Mouse (Mus musculus): Measurements from ENCODE around the gene Olfr67. TPM values are rescaled to one million over a fixed set of nuclear protein-coding genes. Genes with fewer than 3 reads are reported as not detected.
"Not testable (repeated sequence)": the region's sequence is repeated elsewhere in the genome, so short reads cannot be mapped to it uniquely, and the experiment has no call there.

Gene Olfr67
- total and polyA plus RNA-seq, 3 experiments = not detected

DNA sequence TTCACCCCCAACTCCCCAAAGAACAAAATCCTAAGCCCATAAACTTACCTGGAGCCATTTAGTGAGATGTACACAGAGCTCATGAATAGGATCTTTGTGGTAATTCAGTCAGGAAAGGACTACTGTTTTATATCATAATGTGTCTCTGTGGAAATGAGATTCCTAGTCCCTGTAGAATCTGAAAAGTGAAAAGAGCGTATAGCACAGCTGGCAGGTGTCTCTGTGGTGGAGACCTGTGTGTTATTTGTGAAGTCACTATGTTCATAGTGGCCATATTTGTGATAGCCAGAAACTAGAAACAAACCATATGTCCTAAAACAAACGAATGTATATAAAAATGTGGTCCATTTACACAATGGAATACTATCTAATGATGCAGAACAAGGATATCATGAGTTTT, 20.1 kb downstream of the Olfr67 start, which contains the start of gene Olfr69:
Gene Olfr69, minus strand, starts transcription at position 101 of the 400 bp plus-strand sequence.
- DNase-seq = no peak

DNA sequence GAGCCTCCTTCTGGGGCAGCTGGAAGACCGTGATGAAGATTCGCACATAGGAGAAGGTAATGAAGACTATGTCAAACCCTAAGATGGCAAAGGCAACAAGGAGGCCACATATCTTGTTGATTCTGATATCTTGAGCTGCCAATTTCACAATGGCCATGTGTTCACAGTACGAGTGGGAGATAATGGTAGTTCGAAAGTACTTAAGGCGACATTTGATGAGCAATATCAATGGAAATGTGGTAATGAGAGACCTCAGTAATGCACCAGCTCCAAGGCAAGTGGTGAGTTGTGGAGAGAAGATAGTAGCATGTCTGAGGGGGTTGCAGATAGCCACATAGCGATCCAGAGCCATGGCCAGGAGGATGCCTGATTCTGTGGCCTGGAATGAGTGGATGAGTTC, 23.9 kb downstream of the Olfr67 start:
- not testable (repeated sequence) for DNase-seq

DNA sequence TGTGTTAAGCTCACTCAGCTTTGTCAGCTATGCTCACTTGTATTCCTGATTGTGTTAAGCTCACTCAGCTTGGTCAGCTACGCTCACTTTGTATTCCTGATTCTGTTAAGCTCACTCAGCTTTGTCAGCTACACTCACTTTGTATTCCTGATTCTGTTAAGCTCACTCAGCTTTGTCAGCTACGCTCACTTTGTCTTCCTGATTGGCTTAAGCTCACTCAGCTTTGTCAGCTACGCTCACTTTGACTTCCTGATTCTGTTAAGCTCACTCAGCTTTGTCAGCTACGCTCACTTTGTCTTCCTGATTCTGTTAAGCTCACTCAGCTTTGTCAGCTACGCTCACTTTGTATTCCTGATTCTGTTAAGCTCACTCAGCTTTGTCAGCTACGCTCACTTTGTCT, 29.4 kb downstream of the Olfr67 start:
- not testable (repeated sequence) for DNase-seq

DNA sequence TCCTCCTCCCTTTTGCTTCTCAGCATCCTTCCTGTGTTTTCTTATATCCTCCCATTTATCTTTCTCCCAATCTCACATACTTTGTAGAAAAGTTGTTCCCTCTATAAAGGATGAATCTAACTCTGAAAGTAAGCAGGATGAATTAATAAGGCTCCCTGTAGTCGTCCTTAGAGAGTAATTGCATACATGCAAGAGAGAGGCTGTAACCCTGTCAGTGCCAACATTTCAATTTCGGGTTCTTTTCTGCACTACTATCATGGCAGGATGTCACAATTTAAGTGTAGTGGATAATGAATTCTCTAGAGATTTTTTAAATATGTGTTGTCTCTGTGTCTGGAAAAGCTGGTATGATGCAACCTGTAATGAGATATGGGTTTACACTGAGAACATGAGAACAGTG, 34.4 kb downstream of the Olfr67 start, which contains the start of gene Olfr630:
Gene Olfr630, minus strand, starts transcription at position 101 of the 400 bp plus-strand sequence.
- no peak for DNase-seq

DNA sequence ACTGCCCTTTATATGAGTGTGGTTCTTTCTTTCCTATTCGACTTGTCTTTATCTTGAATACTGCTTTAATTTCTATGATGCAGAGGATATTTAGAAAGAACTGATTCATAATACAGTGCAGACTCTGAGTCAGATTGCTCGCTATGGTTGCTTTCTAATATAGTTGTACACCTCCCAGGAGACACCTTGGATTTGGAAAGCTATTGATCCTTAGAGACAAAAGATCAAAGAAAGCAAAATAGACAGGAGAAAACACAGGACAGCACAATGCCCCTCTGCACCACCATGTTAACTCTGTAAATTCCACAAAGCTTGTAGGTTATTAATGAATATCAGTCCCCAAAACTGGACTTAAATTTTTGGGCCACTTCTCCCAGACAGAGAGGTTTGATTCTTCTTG, 46.8 kb downstream of the Olfr67 start, which contains the start of gene Olfr629:
Gene Olfr629, minus strand, starts transcription at position 101 of the 400 bp plus-strand sequence.
- DNase-seq = no peak

Other genes starting within 250 kb of the Olfr67 start
Only the 30 nearest of the 34 such genes appear.
- not detected for gene Olfr616, start 222.7 kb downstream of the Olfr67 start, total RNA-seq (2021)
- not detected in 2 replicates for gene Olfr616, start 222.7 kb downstream of the Olfr67 start, polyA plus RNA-seq (2012; rRNA removed)
- not detected for gene Olfr617, start 218.8 kb downstream of the Olfr67 start, total RNA-seq (2021)
- gene Olfr617, start 218.8 kb downstream of the Olfr67 start, polyA plus RNA-seq (2012; rRNA removed) = not detected in 2 replicates
- gene Olfr618, start 201.7 kb downstream of the Olfr67 start, total RNA-seq (2021) = not detected
- not detected in 2 replicates for gene Olfr618, start 201.7 kb downstream of the Olfr67 start, polyA plus RNA-seq (2012; rRNA removed)
- gene Olfr619, start 191.2 kb downstream of the Olfr67 start, total RNA-seq (2021) = not detected
- not detected in 2 replicates for gene Olfr619, start 191.2 kb downstream of the Olfr67 start, polyA plus RNA-seq (2012; rRNA removed)
- not detected for gene Olfr620, start 179.3 kb downstream of the Olfr67 start, total RNA-seq (2021)
- gene Olfr620, start 179.3 kb downstream of the Olfr67 start, polyA plus RNA-seq (2012; rRNA removed) = not detected in 2 replicates
- not detected for gene Olfr622, start 149.1 kb downstream of the Olfr67 start, total RNA-seq (2021)
- not detected in 2 replicates for gene Olfr622, start 149.1 kb downstream of the Olfr67 start, polyA plus RNA-seq (2012; rRNA removed)
- not detected for gene Olfr623, start 128.1 kb downstream of the Olfr67 start, total RNA-seq (2021)
- not detected in 2 replicates for gene Olfr623, start 128.1 kb downstream of the Olfr67 start, polyA plus RNA-seq (2012; rRNA removed)
- not detected for gene Olfr624, start 120.6 kb downstream of the Olfr67 start, total RNA-seq (2021)
- not detected in 2 replicates for gene Olfr624, start 120.6 kb downstream of the Olfr67 start, polyA plus RNA-seq (2012; rRNA removed)
- gene Olfr625-ps1, start 109.1 kb downstream of the Olfr67 start, total RNA-seq (2021) = not detected
- gene Olfr625-ps1, start 109.1 kb downstream of the Olfr67 start, polyA plus RNA-seq (2012; rRNA removed) = not detected in 2 replicates
- not detected for gene Olfr243, start 77.2 kb downstream of the Olfr67 start, total RNA-seq (2021)
- not detected in 2 replicates for gene Olfr243, start 77.2 kb downstream of the Olfr67 start, polyA plus RNA-seq (2012; rRNA removed)
- not detected for gene Olfr628, start 61.4 kb downstream of the Olfr67 start, total RNA-seq (2021)
- gene Olfr628, start 61.4 kb downstream of the Olfr67 start, polyA plus RNA-seq (2012; rRNA removed) = not detected in 2 replicates
- gene Olfr629, start 46.9 kb downstream of the Olfr67 start, total RNA-seq (2021) = not detected
- not detected in 2 replicates for gene Olfr629, start 46.9 kb downstream of the Olfr67 start, polyA plus RNA-seq (2012; rRNA removed)
- gene Olfr630, start 34.5 kb downstream of the Olfr67 start, total RNA-seq (2021) = not detected
- gene Olfr630, start 34.5 kb downstream of the Olfr67 start, polyA plus RNA-seq (2012; rRNA removed) = not detected in 2 replicates
- gene Olfr69, start 20.2 kb downstream of the Olfr67 start, total RNA-seq (2021) = not detected
- gene Olfr69, start 20.2 kb downstream of the Olfr67 start, polyA plus RNA-seq (2012; rRNA removed) = not detected in 2 replicates
- not detected for gene Olfr68, start 12.1 kb downstream of the Olfr67 start, total RNA-seq (2021)
- not detected in 2 replicates for gene Olfr68, start 12.1 kb downstream of the Olfr67 start, polyA plus RNA-seq (2012; rRNA removed)
- 100 to 1,000 TPM; 120 to 218 TPM for gene Hbb-bt, start 22.2 kb upstream of the Olfr67 start, total RNA-seq (2021)
- 48.3 and 61.8 TPM in 2 replicates for gene Hbb-bt, start 22.2 kb upstream of the Olfr67 start, polyA plus RNA-seq (2012; rRNA removed)
- gene Hbb-bs, start 36.3 kb upstream of the Olfr67 start, total RNA-seq (2021) = 1,000 to 10,000 TPM; 1,531 to 2,097 TPM
- 569 and 814 TPM in 2 replicates for gene Hbb-bs, start 36.3 kb upstream of the Olfr67 start, polyA plus RNA-seq (2012; rRNA removed)
- gene Hbb-bh2, start 48.7 kb upstream of the Olfr67 start, total RNA-seq (2021) = not detected
- gene Hbb-bh2, start 48.7 kb upstream of the Olfr67 start, polyA plus RNA-seq (2012; rRNA removed) = not detected in 2 replicates
- gene Hbb-bh1, start 51.3 kb upstream of the Olfr67 start, total RNA-seq (2021) = not detected
- not detected in 2 replicates for gene Hbb-bh1, start 51.3 kb upstream of the Olfr67 start, polyA plus RNA-seq (2012; rRNA removed)
- gene Hbb-y, start 61.4 kb upstream of the Olfr67 start, total RNA-seq (2021) = not detected
- gene Hbb-y, start 61.4 kb upstream of the Olfr67 start, polyA plus RNA-seq (2012; rRNA removed) = not detected in 2 replicates
- gene Olfr66, start 94.4 kb upstream of the Olfr67 start, total RNA-seq (2021) = not detected
- not detected in 2 replicates for gene Olfr66, start 94.4 kb upstream of the Olfr67 start, polyA plus RNA-seq (2012; rRNA removed)
- not detected for gene Olfr64, start 102.7 kb upstream of the Olfr67 start, total RNA-seq (2021)
- gene Olfr64, start 102.7 kb upstream of the Olfr67 start, polyA plus RNA-seq (2012; rRNA removed) = not detected in 2 replicates
- not detected for gene Olfr65, start 111.7 kb upstream of the Olfr67 start, total RNA-seq (2021)
- gene Olfr65, start 111.7 kb upstream of the Olfr67 start, polyA plus RNA-seq (2012; rRNA removed) = not detected in 2 replicates
- not detected for gene Olfr631, start 137.0 kb upstream of the Olfr67 start, total RNA-seq (2021)
- not detected in 2 replicates for gene Olfr631, start 137.0 kb upstream of the Olfr67 start, polyA plus RNA-seq (2012; rRNA removed)
- not detected for gene Olfr632, start 142.5 kb upstream of the Olfr67 start, total RNA-seq (2021)
- not detected in 2 replicates for gene Olfr632, start 142.5 kb upstream of the Olfr67 start, polyA plus RNA-seq (2012; rRNA removed)
- not detected for gene Olfr633, start 152.6 kb upstream of the Olfr67 start, total RNA-seq (2021)
- gene Olfr633, start 152.6 kb upstream of the Olfr67 start, polyA plus RNA-seq (2012; rRNA removed) = not detected in 2 replicates
- gene Olfr635, start 179.3 kb upstream of the Olfr67 start, total RNA-seq (2021) = not detected
- not detected in 2 replicates for gene Olfr635, start 179.3 kb upstream of the Olfr67 start, polyA plus RNA-seq (2012; rRNA removed)
- gene Olfr638, start 206.9 kb upstream of the Olfr67 start, total RNA-seq (2021) = not detected
- not detected in 2 replicates for gene Olfr638, start 206.9 kb upstream of the Olfr67 start, polyA plus RNA-seq (2012; rRNA removed)
- gene Olfr639, start 225.5 kb upstream of the Olfr67 start, total RNA-seq (2021) = not detected
- not detected in 2 replicates for gene Olfr639, start 225.5 kb upstream of the Olfr67 start, polyA plus RNA-seq (2012; rRNA removed)
- not detected for gene Olfr640, start 233.8 kb upstream of the Olfr67 start, total RNA-seq (2021)
- gene Olfr640, start 233.8 kb upstream of the Olfr67 start, polyA plus RNA-seq (2012; rRNA removed) = not detected in 2 replicates

Data from adrenal gland, adult 2 months (tissue).